Mouse (Mus musculus) forebrain, postnatal 0 days (tissue): Measurements from ENCODE around the gene Bcl9. TPM values are rescaled to one million over a fixed set of nuclear protein-coding genes. Genes with fewer than 3 reads are reported as not detected.
A peak's percentile ranks its signal among the peaks of the same experiment; 100 is the strongest.

Source experiments
- ATAC-seq: fragments of 200-750 bp; cut with Nextera tagmentation; 2 replicates; pipeline ENCODE4 v1.8.0; 2017; ENCODE audit warnings: mild to moderate bottlenecking, moderate library complexity
- DNase-seq: peaks from one replicate; pipeline ENCODE4 v3.0.0-alpha.2; 2015
- H3K27ac ChIP-seq: fragments of 300-500 bp; sonication (generic); 2 replicates; pipeline ENCODE4 v1.5.1; 2014; ENCODE audit warnings: low read depth, mild to moderate bottlenecking, antibody characterized with exemption, low read length, moderate library complexity, mixed read lengths
- H3K27me3 ChIP-seq: fragments of 300-500 bp; sonication (generic); 2 replicates; pipeline ENCODE4 v1.6.1; 2014; ENCODE audit warnings: mild to moderate bottlenecking, low read length, mixed read lengths; ENCODE audit not compliant: insufficient read depth
- H3K36me3 ChIP-seq: fragments of 300-500 bp; sonication (generic); 2 replicates; pipeline ENCODE4 v1.6.1; 2014; ENCODE audit warnings: mild to moderate bottlenecking, moderate library complexity; ENCODE audit not compliant: insufficient read depth
- H3K4me1 ChIP-seq: fragments of 300-500 bp; sonication (generic); 2 replicates; pipeline ENCODE4 v1.6.1; 2014; ENCODE audit warnings: antibody characterized with exemption; ENCODE audit not compliant: insufficient read depth
- H3K4me2 ChIP-seq: fragments of 300-500 bp; sonication (generic); 2 replicates; pipeline ENCODE4 v1.6.1; 2014; ENCODE audit warnings: low read depth, mild to moderate bottlenecking, moderate library complexity
- H3K4me3 ChIP-seq: fragments of 300-500 bp; sonication (generic); 2 replicates; pipeline ENCODE4 v1.5.1; 2014; ENCODE audit warnings: low read depth, low read length, mixed read lengths
- H3K9ac ChIP-seq: fragments of 300-500 bp; sonication (generic); 2 replicates; pipeline ENCODE4 v1.6.1; 2014; ENCODE audit warnings: mild to moderate bottlenecking
- H3K9me3 ChIP-seq: fragments of 300-500 bp; sonication (generic); 2 replicates; pipeline ENCODE4 v1.6.1; 2016; ENCODE audit warnings: low read length
- CTCF ChIP-seq: sonication (generic); IDR thresholded peaks from 2 replicates; pipeline ENCODE4 v1.5.1; 2016; ENCODE audit warnings: antibody characterized with exemption, control low read depth, low read depth
- WGBS: fragments of 180-500 bp; shearing (Covaris S2); extraction: QIAGEN DNeasy Blood & Tissue Kit; methylation state at CpG from one replicate; pipeline ENCODE4 v1.1.7; 2014; 5-methylcytosine and 5-hydroxymethylcytosine counted together
- polyA plus RNA-seq: library from polyadenylated mRNA; unstranded; fragments of >200 nt; fragmentation: Nextera tagmentation; extraction: Ambion mirVana; gene quantifications from 2 replicates; pipeline ENCODE4 v1.2.1, GENCODE M21; 2015
- total RNA-seq: library from RNA; depleted of rRNA; stranded (reverse); fragments of >200 nt; gene quantifications from 2 replicates; pipeline ENCODE4 v1.2.3, GENCODE M21; 2014

Bcl9 gene
- total and polyA plus RNA-seq, 2 experiments from 2014 or later: 46.4 to 62.8 TPM

- H3K36me3 ChIP-seq: no peaks in the 10 kb centered on the region
- H3K9ac ChIP-seq: no peak overlapping the region
- TF ChIP-seq CTCF: peak; percentile 57
- H3K4me2 ChIP-seq: no peak overlapping the region
- 48% methylated on average over 3 of the region's 3 CpGs for WGBS
- no peaks in the 10 kb centered on the region for H3K27me3 ChIP-seq
- no peaks in the 10 kb centered on the region for H3K9me3 ChIP-seq
- no peaks in the 10 kb centered on the region for H3K4me1 ChIP-seq
- ATAC-seq (no peak), DNase-seq (no peak)
- H3K27ac ChIP-seq: no peak overlapping the region
- H3K4me3 ChIP-seq: no peak overlapping the region
Measured at GRCm38 (mm10) chr3:97183810-97184209, 113.9 kb downstream of the Bcl9 start.

- 54% methylated on average over 6 of the region's 6 CpGs for WGBS
- Histone ChIP-seq H3K9ac (no peak overlapping the region), H3K27me3 (no peaks in the 10 kb centered on the region), H3K4me3 (no peak overlapping the region), H3K4me2 (no peak overlapping the region), H3K27ac (0 out of 2 replicates have a peak overlapping the region, but pooled peaks have one; percentile 50), H3K4me1 (no peaks in the 10 kb centered on the region), H3K9me3 (no peaks in the 10 kb centered on the region), H3K36me3 (no peaks in the 10 kb centered on the region)
- TF ChIP-seq CTCF: no peak
- ATAC-seq (peak; percentile 40; the same call in 1 of the 2 replicates), DNase-seq (no peak)
Measured at GRCm38 (mm10) chr3:97180527-97180926, 117.2 kb downstream of the Bcl9 start.

- H3K9ac ChIP-seq: no peak overlapping the region
- DNase-seq: no peak
- H3K9me3 ChIP-seq: no peaks in the 10 kb centered on the region
- no peak overlapping the region for H3K4me3 ChIP-seq
- 72% methylated on average over 6 of the region's 6 CpGs for WGBS
- no peaks in the 10 kb centered on the region for H3K4me1 ChIP-seq
- no peak overlapping the region for H3K4me2 ChIP-seq
- H3K27me3 ChIP-seq: no peaks in the 10 kb centered on the region
- H3K36me3 ChIP-seq: no peaks in the 10 kb centered on the region
- no peak overlapping the region for H3K27ac ChIP-seq
- no peak for TF ChIP-seq CTCF
- ATAC-seq: no peak
Measured at GRCm38 (mm10) chr3:97178885-97179284, 118.8 kb downstream of the Bcl9 start.

GRCm38 (mm10) chr3:97172632-97173031 lies 125.1 kb downstream of the Bcl9 start:
- no peak overlapping the region for H3K9ac ChIP-seq
- TF ChIP-seq CTCF: no peak
- no peak overlapping the region for H3K27ac ChIP-seq
- H3K4me3 ChIP-seq: no peak overlapping the region
- ATAC-seq: no peak
- no peaks in the 10 kb centered on the region for H3K36me3 ChIP-seq
- DNase-seq: no peak
- no peaks in the 10 kb centered on the region for H3K27me3 ChIP-seq
- H3K4me1 ChIP-seq: no peaks in the 10 kb centered on the region
- WGBS: 85% methylated on average over 5 of the region's 5 CpGs
- no peaks in the 10 kb centered on the region for H3K9me3 ChIP-seq
- H3K4me2 ChIP-seq: no peak overlapping the region

GRCm38 (mm10) chr3:97172231-97172630 lies 125.5 kb downstream of the Bcl9 start:
- DNase-seq: no peak
- H3K4me3 ChIP-seq: no peak overlapping the region
- 59% methylated on average over 9 of the region's 9 CpGs for WGBS
- H3K4me1 ChIP-seq: no peaks in the 10 kb centered on the region
- no peaks in the 10 kb centered on the region for H3K27me3 ChIP-seq
- H3K4me2 ChIP-seq: no peak overlapping the region
- no peak overlapping the region for H3K27ac ChIP-seq
- H3K36me3 ChIP-seq: peaks cover 1% of the 10 kb centered on the region; the same call in 1 of the 2 replicates
- ATAC-seq: no peak
- H3K9me3 ChIP-seq: no peaks in the 10 kb centered on the region
- no peak overlapping the region for H3K9ac ChIP-seq
- no peak for TF ChIP-seq CTCF

GRCm38 (mm10) chr3:97171531-97171930 lies 126.2 kb downstream of the Bcl9 start:
- Histone ChIP-seq H3K9me3 (no peaks in the 10 kb centered on the region), H3K4me1 (no peaks in the 10 kb centered on the region), H3K9ac (no peak overlapping the region), H3K4me3 (no peak overlapping the region), H3K27me3 (no peaks in the 10 kb centered on the region), H3K4me2 (no peak overlapping the region), H3K36me3 (peaks cover 4% of the 10 kb centered on the region), H3K27ac (no peak overlapping the region)
- 78% methylated on average over 6 of the region's 6 CpGs for WGBS
- no peak for ATAC-seq
- no peak for TF ChIP-seq CTCF
- no peak for DNase-seq

GRCm38 (mm10) chr3:97167126-97167525 lies 130.6 kb downstream of the Bcl9 start:
- Histone ChIP-seq H3K4me3 (no peak overlapping the region), H3K27ac (no peak overlapping the region), H3K27me3 (no peaks in the 10 kb centered on the region), H3K4me2 (no peak overlapping the region), H3K36me3 (peaks cover 9% of the 10 kb centered on the region), H3K9me3 (no peaks in the 10 kb centered on the region), H3K9ac (no peak overlapping the region), H3K4me1 (no peaks in the 10 kb centered on the region)
- 79% methylated on average over 4 of the region's 4 CpGs for WGBS
- TF ChIP-seq CTCF: no peak
- DNase-seq (no peak), ATAC-seq (peak; percentile 38; the same call in 1 of the 2 replicates)

GRCm38 (mm10) chr3:97164477-97164876 lies 133.2 kb downstream of the Bcl9 start:
- 87% methylated on average over 4 of the region's 4 CpGs for WGBS
- ATAC-seq (no peak), DNase-seq (no peak)
- TF ChIP-seq CTCF: no peak
- Histone ChIP-seq H3K9me3 (no peaks in the 10 kb centered on the region), H3K36me3 (peaks cover 9% of the 10 kb centered on the region), H3K9ac (no peak overlapping the region), H3K27ac (no peak overlapping the region), H3K4me3 (no peak overlapping the region), H3K27me3 (no peaks in the 10 kb centered on the region), H3K4me1 (peaks cover 2% of the 10 kb centered on the region; the same call in 1 of the 2 replicates), H3K4me2 (no peak overlapping the region)
